Mouse (Mus musculus): ENCODE measurements around the gene Rgs12. TPM values are rescaled to one million over a fixed set of nuclear protein-coding genes. Genes with fewer than 3 reads are reported as not detected.

The Rgs12 gene
- polyA plus RNA-seq, 1 experiment from 2014 or later: 56.3 TPM

GRCm38 (mm10) chr5:34941710-34942470 is 7.4 kb upstream of the Rgs12 start:
- H3K4me2 ChIP-seq (replicated peaks): no peak overlapping the region
- H3K9ac ChIP-seq: no peak overlapping the region
- ATAC-seq (ENCODE audit: insufficient number of reproducible peaks, insufficient read depth, low FRiP score, low TSS enrichment): no peak
- no peak overlapping the region for H3K27ac ChIP-seq
- no peak overlapping the region for H3K4me3 ChIP-seq
- H3K36me3 ChIP-seq: no peaks in the 10 kb centered on the region
- H3K4me1 ChIP-seq: no peaks in the 10 kb centered on the region
- no peaks in the 10 kb centered on the region for H3K27me3 ChIP-seq
- H3K9me3 ChIP-seq: no peaks in the 10 kb centered on the region
- 66% methylated on average over 10 of the region's 10 CpGs for WGBS

- Histone ChIP-seq H3K9ac (no peak overlapping the region), H3K4me2 (replicated peaks) (no peak overlapping the region), H3K4me1 (no peaks in the 10 kb centered on the region), H3K27me3 (no peaks in the 10 kb centered on the region), H3K36me3 (no peaks in the 10 kb centered on the region), H3K27ac (no peak overlapping the region), H3K9me3 (no peaks in the 10 kb centered on the region), H3K4me3 (no peak overlapping the region)
- WGBS: 83% methylated on average over 3 of the region's 3 CpGs
- ATAC-seq (ENCODE audit: insufficient number of reproducible peaks, insufficient read depth, low FRiP score, low TSS enrichment): no peak
Measured at GRCm38 (mm10) chr5:34943428-34943827, 5.8 kb upstream of the Rgs12 start.

- H3K9ac ChIP-seq: peak overlapping the region; percentile 97
- peak; percentile 50 for ATAC-seq (ENCODE audit: insufficient number of reproducible peaks, insufficient read depth, low FRiP score, low TSS enrichment)
- H3K27me3 ChIP-seq: no peaks in the 10 kb centered on the region
- H3K27ac ChIP-seq: peak overlapping the region; percentile 93
- H3K4me3 ChIP-seq: peak overlapping the region; percentile 92
- H3K9me3 ChIP-seq: 0 out of 2 replicates have a peak, but pooled peaks cover 7% of the 10 kb centered on the region
- peak overlapping the region; percentile 64 for H3K4me2 ChIP-seq (replicated peaks)
- WGBS: 1% methylated on average over 12 of the region's 12 CpGs
- peaks cover 11% of the 10 kb centered on the region for H3K4me1 ChIP-seq
- peaks cover 12% of the 10 kb centered on the region for H3K36me3 ChIP-seq
Measured at GRCm38 (mm10) chr5:34949769-34950211, 545 bp downstream of the Rgs12 start.

GRCm38 (mm10) chr5:34950486-34951160 is 1.4 kb downstream of the Rgs12 start:
- Histone ChIP-seq H3K9ac (peak overlapping the region; percentile 97), H3K4me2 (replicated peaks) (peak overlapping the region; percentile 64), H3K4me1 (peaks cover 17% of the 10 kb centered on the region), H3K9me3 (0 out of 2 replicates have a peak, but pooled peaks cover 7% of the 10 kb centered on the region), H3K27me3 (no peaks in the 10 kb centered on the region), H3K36me3 (peaks cover 12% of the 10 kb centered on the region), H3K4me3 (peak overlapping the region; percentile 92), H3K27ac (no peak overlapping the region)
- no peak for ATAC-seq (ENCODE audit: insufficient number of reproducible peaks, insufficient read depth, low FRiP score, low TSS enrichment)
- 80% methylated on average over 6 of the region's 6 CpGs for WGBS

- Histone ChIP-seq H3K27me3 (no peaks in the 10 kb centered on the region), H3K4me2 (replicated peaks) (peak overlapping the region; percentile 64), H3K9me3 (0 out of 2 replicates have a peak, but pooled peaks cover 7% of the 10 kb centered on the region), H3K4me1 (peaks cover 21% of the 10 kb centered on the region), H3K27ac (no peak overlapping the region), H3K4me3 (peak overlapping the region; percentile 92; the same call in 1 of the 2 replicates), H3K9ac (0 out of 2 replicates have a peak overlapping the region, but pooled peaks have one; percentile 97), H3K36me3 (peaks cover 12% of the 10 kb centered on the region)
- WGBS: 94% methylated on average over 8 of the region's 8 CpGs
- no peak for ATAC-seq (ENCODE audit: insufficient number of reproducible peaks, insufficient read depth, low FRiP score, low TSS enrichment)
Measured at GRCm38 (mm10) chr5:34951161-34951834, 2.1 kb downstream of the Rgs12 start.

GRCm38 (mm10) chr5:34954508-34954907 is 5.3 kb downstream of the Rgs12 start:
- no peak overlapping the region for H3K4me2 ChIP-seq (replicated peaks)
- no peak overlapping the region for H3K9ac ChIP-seq
- 0 out of 2 replicates have a peak, but pooled peaks cover 7% of the 10 kb centered on the region for H3K9me3 ChIP-seq
- H3K36me3 ChIP-seq: peaks cover 12% of the 10 kb centered on the region
- no peak overlapping the region for H3K27ac ChIP-seq
- no peaks in the 10 kb centered on the region for H3K27me3 ChIP-seq
- no peak for ATAC-seq (ENCODE audit: insufficient number of reproducible peaks, insufficient read depth, low FRiP score, low TSS enrichment)
- 80% methylated on average over 6 of the region's 6 CpGs for WGBS
- H3K4me1 ChIP-seq: peaks cover 34% of the 10 kb centered on the region
- H3K4me3 ChIP-seq: no peak overlapping the region

- 76% methylated on average over 5 of the region's 5 CpGs for WGBS
- Histone ChIP-seq H3K4me1 (peaks cover 36% of the 10 kb centered on the region), H3K4me2 (replicated peaks) (no peak overlapping the region), H3K4me3 (no peak overlapping the region), H3K9me3 (0 out of 2 replicates have a peak, but pooled peaks cover 7% of the 10 kb centered on the region), H3K9ac (no peak overlapping the region), H3K36me3 (peaks cover 12% of the 10 kb centered on the region), H3K27me3 (no peaks in the 10 kb centered on the region), H3K27ac (no peak overlapping the region)
- no peak for ATAC-seq (ENCODE audit: insufficient number of reproducible peaks, insufficient read depth, low FRiP score, low TSS enrichment)
Measured at GRCm38 (mm10) chr5:34955630-34956029, 6.4 kb downstream of the Rgs12 start.

GRCm38 (mm10) chr5:34956151-34956550 is 6.9 kb downstream of the Rgs12 start:
- WGBS: 81% methylated on average over 7 of the region's 7 CpGs
- H3K4me3 ChIP-seq: no peak overlapping the region
- no peak for ATAC-seq (ENCODE audit: insufficient number of reproducible peaks, insufficient read depth, low FRiP score, low TSS enrichment)
- H3K36me3 ChIP-seq: peaks cover 11% of the 10 kb centered on the region
- no peaks in the 10 kb centered on the region for H3K27me3 ChIP-seq
- no peak overlapping the region for H3K9ac ChIP-seq
- H3K4me2 ChIP-seq (replicated peaks): no peak overlapping the region
- peaks cover 30% of the 10 kb centered on the region for H3K4me1 ChIP-seq
- 0 out of 2 replicates have a peak, but pooled peaks cover 7% of the 10 kb centered on the region for H3K9me3 ChIP-seq
- H3K27ac ChIP-seq: no peak overlapping the region

GRCm38 (mm10) chr5:34957015-34957414 is 7.8 kb downstream of the Rgs12 start:
- H3K9ac ChIP-seq: no peak overlapping the region
- no peak overlapping the region for H3K4me3 ChIP-seq
- no peak overlapping the region for H3K4me2 ChIP-seq (replicated peaks)
- 0 out of 2 replicates have a peak, but pooled peaks cover 7% of the 10 kb centered on the region for H3K9me3 ChIP-seq
- no peak for ATAC-seq (ENCODE audit: insufficient number of reproducible peaks, insufficient read depth, low FRiP score, low TSS enrichment)
- no peaks in the 10 kb centered on the region for H3K27me3 ChIP-seq
- H3K4me1 ChIP-seq: peaks cover 29% of the 10 kb centered on the region
- H3K36me3 ChIP-seq: peaks cover 6% of the 10 kb centered on the region
- 76% methylated on average over 2 of the region's 2 CpGs for WGBS
- no peak overlapping the region for H3K27ac ChIP-seq

GRCm38 (mm10) chr5:34960021-34960420 is 10.8 kb downstream of the Rgs12 start:
- Histone ChIP-seq H3K9ac (no peak overlapping the region), H3K4me3 (no peak overlapping the region), H3K27ac (no peak overlapping the region), H3K27me3 (no peaks in the 10 kb centered on the region), H3K4me1 (peaks cover 29% of the 10 kb centered on the region), H3K9me3 (no peaks in the 10 kb centered on the region), H3K4me2 (replicated peaks) (no peak overlapping the region), H3K36me3 (peaks cover 4% of the 10 kb centered on the region)
- 67% methylated on average over 1 of the region's 1 CpGs for WGBS
- no peak for ATAC-seq (ENCODE audit: insufficient number of reproducible peaks, insufficient read depth, low FRiP score, low TSS enrichment)

- Histone ChIP-seq H3K27me3 (no peaks in the 10 kb centered on the region), H3K9me3 (no peaks in the 10 kb centered on the region), H3K4me2 (replicated peaks) (no peak overlapping the region), H3K4me1 (no peaks in the 10 kb centered on the region), H3K4me3 (no peak overlapping the region), H3K9ac (no peak overlapping the region), H3K36me3 (peaks cover 43% of the 10 kb centered on the region), H3K27ac (no peak overlapping the region)
- ATAC-seq (ENCODE audit: insufficient number of reproducible peaks, insufficient read depth, low FRiP score, low TSS enrichment): no peak
- 95% methylated on average over 12 of the region's 12 CpGs for WGBS
Measured at GRCm38 (mm10) chr5:34965531-34965930, 16.3 kb downstream of the Rgs12 start.
